Mouse (Mus musculus) heart, postnatal 0 days (tissue): ENCODE measurements around the gene Fgf8.

Experiments used
- CTCF ChIP-seq: IDR thresholded peaks from 2 replicates; pipeline ENCODE4 v1.5.1; 2016; ENCODE audit warnings: antibody characterized with exemption, control low read depth, low read depth
- EP300 ChIP-seq: IDR thresholded peaks from 2 replicates; pipeline ENCODE4 v1.6.1; 2016; ENCODE audit warnings: antibody characterized with exemption, low read depth

DNA sequence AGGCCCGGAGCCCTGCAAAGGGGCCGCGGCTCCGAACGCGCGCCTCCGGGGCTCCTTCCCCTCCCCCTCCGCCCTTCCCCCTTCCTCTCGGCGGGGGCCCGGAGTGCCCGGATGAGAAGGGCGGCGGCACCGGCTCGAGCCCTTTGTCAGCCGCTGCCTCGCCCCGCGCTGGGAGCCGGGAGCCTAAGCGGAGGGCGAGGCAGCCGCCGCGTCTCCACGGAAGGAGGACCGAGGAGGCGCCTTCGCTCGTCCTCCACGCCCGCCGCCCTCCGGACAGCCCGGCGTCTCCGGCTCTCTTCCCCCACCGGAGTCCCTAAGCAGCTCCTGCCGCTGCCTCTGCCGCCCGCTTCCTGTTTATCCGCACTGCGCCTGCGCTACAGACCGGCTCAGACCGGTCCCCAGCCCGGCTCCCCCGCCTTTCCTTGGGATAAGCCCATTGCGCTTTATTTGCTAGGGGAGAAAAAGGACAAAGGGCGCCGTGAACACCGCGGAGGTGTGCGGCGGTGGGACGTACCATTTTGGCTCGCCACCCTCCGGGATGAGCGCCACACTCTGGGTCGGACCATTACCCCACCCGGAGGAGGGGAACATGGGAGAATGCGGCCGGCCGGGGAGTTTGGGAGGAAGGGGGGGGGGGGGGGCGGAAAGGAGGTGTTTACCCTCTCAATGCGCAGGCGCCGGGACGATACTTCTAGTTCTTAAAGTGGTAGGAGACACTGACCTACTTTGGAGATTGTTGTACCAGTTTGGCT, 40.6 kb upstream of the Fgf8 start, which contains the start of gene Mgea5:
- 0 out of 2 replicates have a peak, but pooled peaks have one; percentile 13 for TF ChIP-seq CTCF
- no peak; the same call in 1 of the 2 replicates for TF ChIP-seq EP300
